Mouse (Mus musculus): ENCODE measurements around the gene Prm1. TPM values are rescaled to one million over a fixed set of nuclear protein-coding genes. Genes with fewer than 3 reads are reported as not detected.
"Not testable (repeated sequence)": the region's sequence is repeated elsewhere in the genome, so short reads cannot be mapped to it uniquely, and the experiment has no call there.

Prm1 gene
- polyA plus RNA-seq (2016; fragmentation: Nextera tagmentation; extraction: Ambion mirVana): not detected in 2 replicates

GRCm38 (mm10) chr16:10805789-10806527 is at the start of gene Prm1:
Gene Prm1 (minus strand): TSS chr16:10805839.
- no peaks in the 10 kb centered on the region for H3K27me3 ChIP-seq (ENCODE audit: poor library complexity, severe bottlenecking)
- no peak within 1 kb of the TSS for H3K27ac ChIP-seq
- DNase-seq (ENCODE audit: extremely low spot score, low spot score): no peak
- WGBS: 83% methylated on average over 10 of the region's 10 CpGs
- no peak within 1 kb of the TSS for H3K4me3 ChIP-seq
- peaks cover 9% of the 10 kb centered on the region; the same call in 1 of the 2 replicates for H3K4me1 ChIP-seq
- no peaks in the 10 kb centered on the region for H3K9me3 ChIP-seq
- no peaks in the 10 kb centered on the region for H3K36me3 ChIP-seq (replicated peaks)

GRCm38 (mm10) chr16:10852216-10852615 is 46.6 kb upstream of the Prm1 start:
- not testable (repeated sequence) for H3K4me3 ChIP-seq; H3K27ac ChIP-seq; H3K9me3 ChIP-seq; DNase-seq (ENCODE audit: extremely low spot score, low spot score); H3K27me3 ChIP-seq (ENCODE audit: poor library complexity, severe bottlenecking); H3K36me3 ChIP-seq (replicated peaks)
- peaks cover 18% of the 10 kb centered on the region for H3K4me1 ChIP-seq
- 89% methylated on average over 10 of the region's 10 CpGs for WGBS

- 61% methylated on average over 4 of the region's 4 CpGs for WGBS
- no peaks in the 10 kb centered on the region for H3K27me3 ChIP-seq (ENCODE audit: poor library complexity, severe bottlenecking)
- no peak for DNase-seq (ENCODE audit: extremely low spot score, low spot score)
- H3K4me3 ChIP-seq: no peak overlapping the region
- H3K27ac ChIP-seq: 0 out of 2 replicates have a peak overlapping the region, but pooled peaks have one; percentile 25
- H3K9me3 ChIP-seq: no peaks in the 10 kb centered on the region
- peaks cover 18% of the 10 kb centered on the region for H3K4me1 ChIP-seq
- peaks cover 16% of the 10 kb centered on the region for H3K36me3 ChIP-seq (replicated peaks)
Observed at GRCm38 (mm10) chr16:10850905-10851304, 45.3 kb upstream of the Prm1 start.

- Histone ChIP-seq H3K4me1 (peaks cover 18% of the 10 kb centered on the region), H3K36me3 (replicated peaks) (peaks cover 16% of the 10 kb centered on the region), H3K27me3 (ENCODE audit: poor library complexity, severe bottlenecking) (no peaks in the 10 kb centered on the region), H3K27ac (0 out of 2 replicates have a peak overlapping the region, but pooled peaks have one; percentile 25), H3K9me3 (no peaks in the 10 kb centered on the region), H3K4me3 (no peak overlapping the region)
- DNase-seq (ENCODE audit: extremely low spot score, low spot score): no peak
- 75% methylated on average over 12 of the region's 12 CpGs for WGBS
Observed at GRCm38 (mm10) chr16:10849965-10850861, 44.6 kb upstream of the Prm1 start.

- 55% methylated on average over 4 of the region's 4 CpGs for WGBS
- peaks cover 16% of the 10 kb centered on the region for H3K36me3 ChIP-seq (replicated peaks)
- no peak overlapping the region for H3K4me3 ChIP-seq
- no peak overlapping the region for H3K27ac ChIP-seq
- peak; percentile 31 for DNase-seq (ENCODE audit: extremely low spot score, low spot score)
- H3K27me3 ChIP-seq (ENCODE audit: poor library complexity, severe bottlenecking): no peaks in the 10 kb centered on the region
- H3K4me1 ChIP-seq: peaks cover 32% of the 10 kb centered on the region
- no peaks in the 10 kb centered on the region for H3K9me3 ChIP-seq
Observed at GRCm38 (mm10) chr16:10846503-10846902, 40.9 kb upstream of the Prm1 start.

GRCm38 (mm10) chr16:10845952-10846351 is 40.3 kb upstream of the Prm1 start:
- DNase-seq (ENCODE audit: extremely low spot score, low spot score): no peak
- H3K4me3 ChIP-seq: no peak overlapping the region
- H3K9me3 ChIP-seq: no peaks in the 10 kb centered on the region
- no peak overlapping the region for H3K27ac ChIP-seq
- peaks cover 21% of the 10 kb centered on the region for H3K36me3 ChIP-seq (replicated peaks)
- 89% methylated on average over 6 of the region's 6 CpGs for WGBS
- peaks cover 27% of the 10 kb centered on the region for H3K4me1 ChIP-seq
- no peaks in the 10 kb centered on the region for H3K27me3 ChIP-seq (ENCODE audit: poor library complexity, severe bottlenecking)

- Histone ChIP-seq H3K36me3 (replicated peaks) (peaks cover 36% of the 10 kb centered on the region), H3K4me1 (peaks cover 14% of the 10 kb centered on the region), H3K27me3 (ENCODE audit: poor library complexity, severe bottlenecking) (no peaks in the 10 kb centered on the region), H3K27ac (no peak overlapping the region), H3K4me3 (no peak overlapping the region), H3K9me3 (no peaks in the 10 kb centered on the region)
- 80% methylated on average over 6 of the region's 6 CpGs for WGBS
- DNase-seq (ENCODE audit: extremely low spot score, low spot score): no peak
Observed at GRCm38 (mm10) chr16:10844319-10844670, 38.7 kb upstream of the Prm1 start.

GRCm38 (mm10) chr16:10843486-10844318 is 38.1 kb upstream of the Prm1 start:
- Histone ChIP-seq H3K9me3 (no peaks in the 10 kb centered on the region), H3K27ac (peak overlapping the region; percentile 44; the same call in 1 of the 2 replicates), H3K4me1 (peaks cover 18% of the 10 kb centered on the region), H3K4me3 (peak overlapping the region; percentile 29; the same call in 1 of the 2 replicates), H3K27me3 (ENCODE audit: poor library complexity, severe bottlenecking) (no peaks in the 10 kb centered on the region), H3K36me3 (replicated peaks) (peaks cover 36% of the 10 kb centered on the region)
- WGBS: 43% methylated on average over 18 of the region's 18 CpGs
- DNase-seq (ENCODE audit: extremely low spot score, low spot score): no peak

- peaks cover 31% of the 10 kb centered on the region for H3K4me1 ChIP-seq
- no peaks in the 10 kb centered on the region for H3K9me3 ChIP-seq
- H3K27ac ChIP-seq: no peak overlapping the region
- peaks cover 32% of the 10 kb centered on the region for H3K36me3 ChIP-seq (replicated peaks)
- H3K4me3 ChIP-seq: no peak overlapping the region
- H3K27me3 ChIP-seq (ENCODE audit: poor library complexity, severe bottlenecking): no peaks in the 10 kb centered on the region
- 66% methylated on average over 4 of the region's 4 CpGs for WGBS
- no peak for DNase-seq (ENCODE audit: extremely low spot score, low spot score)
Observed at GRCm38 (mm10) chr16:10842282-10842855, 36.7 kb upstream of the Prm1 start.

GRCm38 (mm10) chr16:10840018-10840417 is 34.4 kb upstream of the Prm1 start:
- H3K27ac ChIP-seq: no peak overlapping the region
- H3K27me3 ChIP-seq (ENCODE audit: poor library complexity, severe bottlenecking): no peaks in the 10 kb centered on the region
- peaks cover 48% of the 10 kb centered on the region for H3K4me1 ChIP-seq
- 96% methylated on average over 11 of the region's 14 CpGs for WGBS
- H3K36me3 ChIP-seq (replicated peaks): peaks cover 22% of the 10 kb centered on the region
- DNase-seq (ENCODE audit: extremely low spot score, low spot score): no peak
- H3K4me3 ChIP-seq: no peak overlapping the region
- H3K9me3 ChIP-seq: no peaks in the 10 kb centered on the region

- 53% methylated on average over 10 of the region's 10 CpGs for WGBS
- peaks cover 6% of the 10 kb centered on the region for H3K27me3 ChIP-seq (ENCODE audit: poor library complexity, severe bottlenecking)
- H3K4me3 ChIP-seq: no peak overlapping the region
- peaks cover 47% of the 10 kb centered on the region for H3K4me1 ChIP-seq
- no peak for DNase-seq (ENCODE audit: extremely low spot score, low spot score)
- peaks cover 20% of the 10 kb centered on the region for H3K36me3 ChIP-seq (replicated peaks)
- no peak overlapping the region; the same call in 1 of the 2 replicates for H3K27ac ChIP-seq
- H3K9me3 ChIP-seq: no peaks in the 10 kb centered on the region
Observed at GRCm38 (mm10) chr16:10838487-10839245, 33.0 kb upstream of the Prm1 start.
